Mouse (Mus musculus) neural tube, embryonic 12.5 days (tissue): ENCODE results near the gene Cntn4. TPM values are rescaled to one million over a fixed set of nuclear protein-coding genes. Genes with fewer than 3 reads are reported as not detected.

ENCODE experiments used
- ATAC-seq: fragments of 200-750 bp; cut with Nextera tagmentation; 2 replicates; pipeline ENCODE4 v1.8.0; 2017; ENCODE audit warnings: low read depth, mild to moderate bottlenecking, moderate TSS enrichment, moderate library complexity; ENCODE audit not compliant: low FRiP score
- H3K27ac ChIP-seq: fragments of 300-500 bp; sonication (generic); 2 replicates; pipeline ENCODE4 v1.5.1; 2016
- H3K27me3 ChIP-seq: fragments of 300-500 bp; sonication (generic); replicated peaks from 2 replicates; pipeline ENCODE4 v1.6.1; 2016; ENCODE audit warnings: mild to moderate bottlenecking
- H3K36me3 ChIP-seq: fragments of 300-500 bp; sonication (generic); 2 replicates; pipeline ENCODE4 v1.6.1; 2016; ENCODE audit warnings: mild to moderate bottlenecking
- H3K4me1 ChIP-seq: fragments of 300-500 bp; sonication (generic); 2 replicates; pipeline ENCODE4 v1.6.1; 2016
- H3K4me2 ChIP-seq: fragments of 300-500 bp; sonication (generic); replicated peaks from 2 replicates; pipeline ENCODE4 v1.6.1; 2016; ENCODE audit warnings: mild to moderate bottlenecking
- H3K4me3 ChIP-seq: fragments of 300-500 bp; sonication (generic); 2 replicates; pipeline ENCODE4 v1.5.1; 2016
- H3K9ac ChIP-seq: fragments of 300-500 bp; sonication (generic); 2 replicates; pipeline ENCODE4 v1.6.1; 2016; ENCODE audit warnings: mild to moderate bottlenecking
- H3K9me3 ChIP-seq: fragments of 300-500 bp; sonication (generic); 2 replicates; pipeline ENCODE4 v1.6.1; 2016; ENCODE audit warnings: mild to moderate bottlenecking
- WGBS: fragments of 180-500 bp; shearing (Covaris S2); methylation state at CpG from one replicate; pipeline ENCODE4 v1.1.7; 2016; 5-methylcytosine and 5-hydroxymethylcytosine counted together
- polyA plus RNA-seq: library from polyadenylated mRNA; unstranded; fragments of >200 nt; fragmentation: Nextera tagmentation; extraction: Ambion mirVana; gene quantifications from 2 replicates; pipeline ENCODE4 v1.2.1, GENCODE M21; 2016

Gene Cntn4
- polyA plus RNA-seq, 1 experiment from 2014 or later, result 9.7 TPM

GRCm38 (mm10) chr6:105835099-105835498 lies 157.6 kb downstream of the Cntn4 start:
- Histone ChIP-seq H3K27ac (no peak overlapping the region), H3K36me3 (no peaks in the 10 kb centered on the region), H3K9ac (no peak overlapping the region), H3K4me3 (no peak overlapping the region), H3K4me2 (no peak overlapping the region), H3K9me3 (no peaks in the 10 kb centered on the region), H3K27me3 (no peaks in the 10 kb centered on the region), H3K4me1 (no peaks in the 10 kb centered on the region)
- ATAC-seq, result no peak

GRCm38 (mm10) chr6:105847296-105847695 lies 169.8 kb downstream of the Cntn4 start:
- H3K9me3 ChIP-seq, result no peaks in the 10 kb centered on the region
- WGBS, result 56% methylated on average over 1 of the region's 1 CpGs
- H3K27ac ChIP-seq, result no peak overlapping the region
- no peaks in the 10 kb centered on the region for H3K4me1 ChIP-seq
- ATAC-seq, result no peak
- H3K9ac ChIP-seq, result no peak overlapping the region
- H3K27me3 ChIP-seq, result no peaks in the 10 kb centered on the region
- H3K36me3 ChIP-seq, result no peaks in the 10 kb centered on the region
- H3K4me3 ChIP-seq, result no peak overlapping the region
- H3K4me2 ChIP-seq, result no peak overlapping the region

GRCm38 (mm10) chr6:105892838-105893237 lies 215.4 kb downstream of the Cntn4 start:
- no peaks in the 10 kb centered on the region for H3K36me3 ChIP-seq
- WGBS, result 80% methylated on average over 4 of the region's 4 CpGs
- H3K27ac ChIP-seq, result no peak overlapping the region
- no peak overlapping the region for H3K4me3 ChIP-seq
- H3K9me3 ChIP-seq, result no peaks in the 10 kb centered on the region
- H3K4me2 ChIP-seq, result no peak overlapping the region
- H3K27me3 ChIP-seq, result no peaks in the 10 kb centered on the region
- ATAC-seq, result no peak
- no peaks in the 10 kb centered on the region for H3K4me1 ChIP-seq
- H3K9ac ChIP-seq, result no peak overlapping the region

GRCm38 (mm10) chr6:105938485-105938884 lies 261.0 kb downstream of the Cntn4 start:
- H3K36me3 ChIP-seq, result no peaks in the 10 kb centered on the region
- no peaks in the 10 kb centered on the region for H3K27me3 ChIP-seq
- H3K9ac ChIP-seq, result no peak overlapping the region
- H3K27ac ChIP-seq, result no peak overlapping the region
- H3K4me1 ChIP-seq, result no peaks in the 10 kb centered on the region
- no peak overlapping the region for H3K4me2 ChIP-seq
- ATAC-seq, result no peak
- 91% methylated on average over 1 of the region's 1 CpGs for WGBS
- H3K4me3 ChIP-seq, result no peak overlapping the region
- no peaks in the 10 kb centered on the region for H3K9me3 ChIP-seq

GRCm38 (mm10) chr6:105939303-105939702 lies 261.8 kb downstream of the Cntn4 start:
- ATAC-seq, result no peak
- Histone ChIP-seq H3K4me2 (no peak overlapping the region), H3K4me3 (no peak overlapping the region), H3K9me3 (no peaks in the 10 kb centered on the region), H3K4me1 (no peaks in the 10 kb centered on the region), H3K9ac (no peak overlapping the region), H3K27ac (no peak overlapping the region), H3K36me3 (no peaks in the 10 kb centered on the region), H3K27me3 (no peaks in the 10 kb centered on the region)
- 82% methylated on average over 2 of the region's 2 CpGs for WGBS

- H3K9me3 ChIP-seq, result no peaks in the 10 kb centered on the region
- H3K27me3 ChIP-seq, result no peaks in the 10 kb centered on the region
- H3K36me3 ChIP-seq, result no peaks in the 10 kb centered on the region
- ATAC-seq, result no peak
- H3K4me2 ChIP-seq, result no peak overlapping the region
- H3K4me3 ChIP-seq, result no peak overlapping the region
- no peaks in the 10 kb centered on the region for H3K4me1 ChIP-seq
- no peak overlapping the region for H3K9ac ChIP-seq
- H3K27ac ChIP-seq, result no peak overlapping the region
Measured at GRCm38 (mm10) chr6:105940591-105940990, 263.1 kb downstream of the Cntn4 start.

GRCm38 (mm10) chr6:105991492-105991891 lies 314.0 kb downstream of the Cntn4 start:
- Histone ChIP-seq H3K4me1 (no peaks in the 10 kb centered on the region), H3K9me3 (no peaks in the 10 kb centered on the region), H3K36me3 (no peaks in the 10 kb centered on the region), H3K27me3 (no peaks in the 10 kb centered on the region), H3K27ac (no peak overlapping the region), H3K4me2 (no peak overlapping the region), H3K9ac (no peak overlapping the region), H3K4me3 (no peak overlapping the region)
- no peak for ATAC-seq
- 74% methylated on average over 1 of the region's 1 CpGs for WGBS

- WGBS, result 81% methylated on average over 5 of the region's 5 CpGs
- ATAC-seq, result no peak
- Histone ChIP-seq H3K27me3 (no peaks in the 10 kb centered on the region), H3K4me2 (no peak overlapping the region), H3K9ac (no peak overlapping the region), H3K9me3 (no peaks in the 10 kb centered on the region), H3K36me3 (no peaks in the 10 kb centered on the region), H3K27ac (no peak overlapping the region), H3K4me1 (no peaks in the 10 kb centered on the region), H3K4me3 (no peak overlapping the region)
Measured at GRCm38 (mm10) chr6:106013018-106013417, 335.6 kb downstream of the Cntn4 start.

GRCm38 (mm10) chr6:106015126-106015525 lies 337.7 kb downstream of the Cntn4 start:
- WGBS, result 59% methylated on average over 1 of the region's 1 CpGs
- H3K9me3 ChIP-seq, result no peaks in the 10 kb centered on the region
- H3K4me3 ChIP-seq, result no peak overlapping the region
- H3K27ac ChIP-seq, result no peak overlapping the region
- ATAC-seq, result no peak
- no peaks in the 10 kb centered on the region for H3K27me3 ChIP-seq
- no peaks in the 10 kb centered on the region for H3K36me3 ChIP-seq
- no peak overlapping the region for H3K9ac ChIP-seq
- no peak overlapping the region for H3K4me2 ChIP-seq
- no peaks in the 10 kb centered on the region for H3K4me1 ChIP-seq

- H3K27ac ChIP-seq, result no peak overlapping the region
- no peak overlapping the region for H3K9ac ChIP-seq
- no peaks in the 10 kb centered on the region for H3K9me3 ChIP-seq
- H3K4me1 ChIP-seq, result no peaks in the 10 kb centered on the region
- H3K4me3 ChIP-seq, result no peak overlapping the region
- ATAC-seq, result no peak
- H3K36me3 ChIP-seq, result no peaks in the 10 kb centered on the region
- no peaks in the 10 kb centered on the region for H3K27me3 ChIP-seq
- WGBS, result 85% methylated on average over 2 of the region's 2 CpGs
- H3K4me2 ChIP-seq, result no peak overlapping the region
Measured at GRCm38 (mm10) chr6:106048878-106049277, 371.4 kb downstream of the Cntn4 start.

GRCm38 (mm10) chr6:106056123-106056522 lies 378.7 kb downstream of the Cntn4 start:
- Histone ChIP-seq H3K9ac (no peak overlapping the region), H3K4me3 (no peak overlapping the region), H3K9me3 (no peaks in the 10 kb centered on the region), H3K36me3 (no peaks in the 10 kb centered on the region), H3K4me1 (no peaks in the 10 kb centered on the region), H3K27me3 (no peaks in the 10 kb centered on the region), H3K27ac (no peak overlapping the region), H3K4me2 (no peak overlapping the region)
- ATAC-seq, result no peak
- 67% methylated on average over 1 of the region's 1 CpGs for WGBS

GRCm38 (mm10) chr6:106078071-106078603 lies 400.7 kb downstream of the Cntn4 start:
- Histone ChIP-seq H3K4me3 (no peak overlapping the region), H3K27me3 (no peaks in the 10 kb centered on the region), H3K9ac (no peak overlapping the region), H3K36me3 (no peaks in the 10 kb centered on the region), H3K9me3 (no peaks in the 10 kb centered on the region), H3K4me2 (no peak overlapping the region), H3K4me1 (peaks cover 3% of the 10 kb centered on the region; the same call in 1 of the 2 replicates), H3K27ac (no peak overlapping the region)
- 38% methylated on average over 4 of the region's 4 CpGs for WGBS
- ATAC-seq, result peak; percentile 68; the same call in 1 of the 2 replicates

- no peaks in the 10 kb centered on the region for H3K9me3 ChIP-seq
- no peak overlapping the region for H3K4me3 ChIP-seq
- ATAC-seq, result no peak
- H3K36me3 ChIP-seq, result no peaks in the 10 kb centered on the region
- H3K4me2 ChIP-seq, result no peak overlapping the region
- no peak overlapping the region for H3K9ac ChIP-seq
- H3K27ac ChIP-seq, result no peak overlapping the region
- peaks cover 3% of the 10 kb centered on the region; the same call in 1 of the 2 replicates for H3K4me1 ChIP-seq
- H3K27me3 ChIP-seq, result no peaks in the 10 kb centered on the region
Measured at GRCm38 (mm10) chr6:106078629-106079028, 401.2 kb downstream of the Cntn4 start.
